Mouse (Mus musculus): ENCODE results near the gene Nxf7. TPM values are rescaled to one million over a fixed set of nuclear protein-coding genes. Genes with fewer than 3 reads are reported as not detected.
"Not testable (repeated sequence)": the region's sequence is repeated elsewhere in the genome, so short reads cannot be mapped to it uniquely, and the experiment has no call there.

Gene Nxf7
- polyA plus RNA-seq, 1 experiment = not detected

GRCm38 (mm10) chrX:135562841-135563240 lies 35.7 kb downstream of the Nxf7 start:
- TF ChIP-seq POLR2A (IDR thresholded peaks at IDR 0.05; ENCODE audit: insufficient read depth, low read depth, low read length) = no peak
- TF ChIP-seq CTCF (IDR thresholded peaks at IDR 0.05; ENCODE audit: insufficient read depth, low read depth, low read length) = no peak
- H3K4me3 ChIP-seq (ENCODE audit: insufficient read depth, low read depth, low read length) = no peak overlapping the region
- H3K27ac ChIP-seq (ENCODE audit: insufficient read depth, low read depth, low read length) = no peak overlapping the region
- 28% methylated on average over 2 of the region's 2 CpGs for WGBS
- H3K4me1 ChIP-seq (ENCODE audit: control insufficient read depth, insufficient read depth, low read length) = no peaks in the 10 kb centered on the region

GRCm38 (mm10) chrX:135561693-135562092 lies 36.9 kb downstream of the Nxf7 start:
- not testable (repeated sequence) for H3K4me1 ChIP-seq (ENCODE audit: control insufficient read depth, insufficient read depth, low read length); H3K27ac ChIP-seq (ENCODE audit: insufficient read depth, low read depth, low read length); H3K4me3 ChIP-seq (ENCODE audit: insufficient read depth, low read depth, low read length)
- 29% methylated on average over 2 of the region's 2 CpGs for WGBS

- 21% methylated on average over 4 of the region's 4 CpGs for whole genome bisulfite sequencing
Observed at GRCm38 (mm10) chrX:135560933-135561332, 37.6 kb downstream of the Nxf7 start.

GRCm38 (mm10) chrX:135559665-135560064 lies 38.9 kb downstream of the Nxf7 start:
- H3K4me3 ChIP-seq (ENCODE audit: insufficient read depth, low read depth, low read length); H3K27ac ChIP-seq (ENCODE audit: insufficient read depth, low read depth, low read length); H3K4me1 ChIP-seq (ENCODE audit: control insufficient read depth, insufficient read depth, low read length): not testable (repeated sequence)
- 23% methylated on average over 8 of the region's 8 CpGs for WGBS

More at GRCm38 (mm10) chrX:135560933-135561332, 37.6 kb downstream of the Nxf7 start:
- H3K4me3 ChIP-seq (ENCODE audit: insufficient read depth, low read depth, low read length); H3K27ac ChIP-seq (ENCODE audit: insufficient read depth, low read depth, low read length); H3K4me1 ChIP-seq (ENCODE audit: control insufficient read depth, insufficient read depth, low read length): not testable (repeated sequence)

Other genes with a start within 250 kb of the Nxf7 start
- not detected in 2 replicates for gene Gm5128, start 225.5 kb downstream of the Nxf7 start, polyA plus RNA-seq (2012; ENCODE audit: insufficient read depth, insufficient read length, low replicate concordance, missing spikeins)
- gene Gm7903, start 164.9 kb downstream of the Nxf7 start, polyA plus RNA-seq (2012; ENCODE audit: insufficient read depth, insufficient read length, low replicate concordance, missing spikeins) = not detected in 2 replicates
- not detected in 2 replicates for gene AV320801, start 104.2 kb downstream of the Nxf7 start, polyA plus RNA-seq (2012; ENCODE audit: insufficient read depth, insufficient read length, low replicate concordance, missing spikeins)
- not detected in 2 replicates for gene Prame, start 28.9 kb upstream of the Nxf7 start, polyA plus RNA-seq (2012; ENCODE audit: insufficient read depth, insufficient read length, low replicate concordance, missing spikeins)
- gene Tcp11x2, start 95.0 kb upstream of the Nxf7 start, polyA plus RNA-seq (2012; ENCODE audit: insufficient read depth, insufficient read length, low replicate concordance, missing spikeins) = not detected in 2 replicates
- not detected in 2 replicates for gene Tmsb15a, start 126.5 kb upstream of the Nxf7 start, polyA plus RNA-seq (2012; ENCODE audit: insufficient read depth, insufficient read length, low replicate concordance, missing spikeins)
- gene Armcx5, start 144.0 kb upstream of the Nxf7 start, polyA plus RNA-seq (2012; ENCODE audit: insufficient read depth, insufficient read length, low replicate concordance, missing spikeins) = not detected in 2 replicates
- 223 TPM in 1 of 2 replicates, not detected in the other for gene Gprasp1, start 144.0 kb upstream of the Nxf7 start, polyA plus RNA-seq (2012; ENCODE audit: insufficient read depth, insufficient read length, low replicate concordance, missing spikeins)
- not detected in 2 replicates for gene Bhlhb9, start 198.8 kb upstream of the Nxf7 start, polyA plus RNA-seq (2012; ENCODE audit: insufficient read depth, insufficient read length, low replicate concordance, missing spikeins)
- gene Gprasp2, start 240.3 kb upstream of the Nxf7 start, polyA plus RNA-seq (2012; ENCODE audit: insufficient read depth, insufficient read length, low replicate concordance, missing spikeins) = 81.4 TPM in 1 of 2 replicates, not detected in the other

Measured in olfactory bulb, adult 2 months (tissue).